Mouse (Mus musculus) testis, adult 2 months (tissue): Measurements from ENCODE around the gene Gm6588. TPM values are rescaled to one million over a fixed set of nuclear protein-coding genes. Genes with fewer than 3 reads are reported as not detected.

ENCODE experiments used
- H3K27ac ChIP-seq: fragments of 200-500 bp; 2 replicates; pipeline ENCODE4 v1.5.1; 2012; ENCODE audit warnings: low read depth, low read length; ENCODE audit not compliant: control insufficient read depth, insufficient read depth
- H3K27me3 ChIP-seq: fragments of 200-500 bp; 2 replicates; pipeline ENCODE4 v1.6.1; 2012; ENCODE audit warnings: mild to moderate bottlenecking, low read length, moderate library complexity; ENCODE audit not compliant: control insufficient read depth, insufficient read depth
- H3K36me3 ChIP-seq: fragments of 200-500 bp; 2 replicates; pipeline ENCODE4 v1.6.1; 2012; ENCODE audit warnings: mild to moderate bottlenecking, low read length; ENCODE audit not compliant: control insufficient read depth, insufficient read depth
- H3K4me1 ChIP-seq: fragments of 200-500 bp; 2 replicates; pipeline ENCODE4 v1.6.1; 2012; ENCODE audit warnings: low read length; ENCODE audit not compliant: control insufficient read depth, insufficient read depth
- H3K4me3 ChIP-seq: fragments of 200-500 bp; 2 replicates; pipeline ENCODE4 v1.5.1; 2012; ENCODE audit warnings: low read depth, mild to moderate bottlenecking, low read length, moderate library complexity, mixed read lengths; ENCODE audit not compliant: control insufficient read depth
- CTCF ChIP-seq: fragments of 200-500 bp; IDR thresholded peaks from 2 replicates; pipeline ENCODE4 v1.5.1; 2012; ENCODE audit warnings: low read depth, mild to moderate bottlenecking, inconsistent platforms, low read length, moderate library complexity; ENCODE audit not compliant: control insufficient read depth, insufficient read depth, insufficient replicate concordance
- POLR2A ChIP-seq: fragments of 200-500 bp; IDR thresholded peaks from 2 replicates; pipeline ENCODE4 v1.6.1; 2012; ENCODE audit warnings: low read depth, mild to moderate bottlenecking, inconsistent platforms, low read length, moderate library complexity; ENCODE audit not compliant: control insufficient read depth
- polyA plus RNA-seq: library from polyadenylated mRNA; depleted of rRNA; stranded (reverse); fragments of >200 nt; gene quantifications from 2 replicates; pipeline ENCODE4 v1.2.3, GENCODE M21; 2012

Gene Gm6588
- polyA plus RNA-seq, 1 experiment = 22.5 TPM

DNA sequence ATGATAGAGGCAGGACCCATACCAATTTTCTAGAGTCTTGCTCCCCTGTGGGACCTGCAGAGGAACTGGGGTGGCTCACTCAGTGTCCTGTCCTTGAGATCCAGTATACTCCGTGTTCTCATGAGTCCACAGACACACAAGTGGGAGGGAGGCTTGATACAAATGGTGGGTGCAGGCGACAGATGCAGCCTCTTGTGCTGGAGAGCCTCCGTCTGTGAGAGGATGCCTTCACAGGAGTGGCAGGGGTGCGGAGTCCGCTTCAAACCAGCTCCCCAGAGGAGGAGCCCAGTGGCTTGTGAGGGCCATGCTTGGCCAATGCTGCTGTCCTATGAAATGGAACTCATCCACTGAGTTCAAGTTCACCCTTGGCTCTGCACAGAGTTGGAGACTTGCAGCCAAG, 17.2 kb upstream of the Gm6588 start:
- TF ChIP-seq CTCF (no peak), POLR2A (no peak)
- no peak overlapping the region for H3K4me3 ChIP-seq
- no peak overlapping the region for H3K27ac ChIP-seq
- no peaks in the 10 kb centered on the region for H3K36me3 ChIP-seq
- H3K4me1 ChIP-seq = peaks cover 4% of the 10 kb centered on the region; the same call in 1 of the 2 replicates
- no peaks in the 10 kb centered on the region; the same call in 1 of the 2 replicates for H3K27me3 ChIP-seq

DNA sequence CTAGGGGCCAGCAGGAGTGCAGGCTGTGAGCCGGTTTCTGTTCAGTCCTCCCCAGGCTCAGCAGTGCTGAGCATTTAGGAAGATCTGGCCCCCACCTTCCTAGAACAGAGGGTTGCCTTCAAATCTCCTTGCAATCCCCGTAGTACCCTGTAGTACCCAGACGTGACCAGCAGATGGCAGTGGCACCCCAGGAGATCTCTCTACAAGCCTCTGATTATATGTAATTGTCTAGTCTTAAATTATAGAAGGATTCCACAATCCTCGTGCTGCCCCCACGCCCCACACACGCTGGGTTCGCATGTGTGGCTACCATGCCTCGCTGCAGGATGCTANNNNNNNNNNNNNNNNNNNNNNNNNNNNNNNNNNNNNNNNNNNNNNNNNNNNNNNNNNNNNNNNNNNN, 16.2 kb upstream of the Gm6588 start:
- Histone ChIP-seq H3K27ac (no peak overlapping the region), H3K36me3 (no peaks in the 10 kb centered on the region), H3K4me3 (no peak overlapping the region), H3K27me3 (no peaks in the 10 kb centered on the region; the same call in 1 of the 2 replicates), H3K4me1 (peaks cover 4% of the 10 kb centered on the region; the same call in 1 of the 2 replicates)
- TF ChIP-seq CTCF = peak; percentile 61; the same call in 1 of the 2 replicates
- TF ChIP-seq POLR2A = no peak

DNA sequence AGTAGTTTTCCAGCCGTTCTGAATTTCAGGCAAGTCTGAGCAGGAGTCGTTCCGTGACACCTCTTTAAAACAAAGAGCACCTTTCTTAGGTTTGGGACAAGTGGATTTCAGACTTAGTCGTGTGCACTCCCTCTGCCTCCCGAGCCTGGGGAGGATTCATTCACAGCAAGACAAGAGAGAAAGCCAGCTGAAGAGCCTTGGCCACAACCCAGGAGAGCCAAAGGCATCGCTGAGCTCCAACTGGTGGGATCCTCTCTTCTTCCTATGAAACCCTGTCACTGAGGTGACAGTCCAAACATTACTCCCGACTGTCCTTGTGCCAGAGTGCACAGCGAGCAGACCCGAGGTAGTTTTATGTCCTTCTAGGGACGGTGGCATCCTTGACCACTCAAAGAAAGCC, 10.7 kb upstream of the Gm6588 start:
- TF ChIP-seq POLR2A (no peak), CTCF (no peak)
- H3K27ac ChIP-seq = no peak overlapping the region
- H3K4me3 ChIP-seq = no peak overlapping the region
- H3K4me1 ChIP-seq = no peaks in the 10 kb centered on the region
- no peaks in the 10 kb centered on the region for H3K36me3 ChIP-seq
- H3K27me3 ChIP-seq = no peaks in the 10 kb centered on the region

DNA sequence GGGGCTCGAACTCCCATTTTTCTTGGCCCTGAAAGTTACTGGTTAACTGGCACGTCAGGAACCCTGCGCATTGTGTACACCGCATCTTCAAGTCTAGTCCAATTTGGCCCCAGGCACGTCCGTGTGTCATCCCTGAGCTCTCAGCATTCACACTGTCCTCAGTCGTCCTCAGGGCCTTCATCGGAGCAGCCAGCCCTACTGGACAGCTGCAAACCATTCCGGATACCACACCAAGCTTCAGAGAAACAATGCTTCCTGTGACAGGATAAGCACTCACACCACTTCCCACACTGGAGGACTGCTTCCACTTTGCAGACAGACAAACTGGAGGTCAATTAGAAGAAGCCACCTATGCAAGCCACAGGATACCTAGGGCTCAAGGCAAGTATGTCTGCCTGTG, 3.9 kb downstream of the Gm6588 start:
- Histone ChIP-seq H3K27ac (no peak overlapping the region), H3K36me3 (no peaks in the 10 kb centered on the region), H3K27me3 (no peaks in the 10 kb centered on the region), H3K4me3 (no peak overlapping the region), H3K4me1 (peaks cover 9% of the 10 kb centered on the region)
- no peak for TF ChIP-seq CTCF
- TF ChIP-seq POLR2A = no peak

DNA sequence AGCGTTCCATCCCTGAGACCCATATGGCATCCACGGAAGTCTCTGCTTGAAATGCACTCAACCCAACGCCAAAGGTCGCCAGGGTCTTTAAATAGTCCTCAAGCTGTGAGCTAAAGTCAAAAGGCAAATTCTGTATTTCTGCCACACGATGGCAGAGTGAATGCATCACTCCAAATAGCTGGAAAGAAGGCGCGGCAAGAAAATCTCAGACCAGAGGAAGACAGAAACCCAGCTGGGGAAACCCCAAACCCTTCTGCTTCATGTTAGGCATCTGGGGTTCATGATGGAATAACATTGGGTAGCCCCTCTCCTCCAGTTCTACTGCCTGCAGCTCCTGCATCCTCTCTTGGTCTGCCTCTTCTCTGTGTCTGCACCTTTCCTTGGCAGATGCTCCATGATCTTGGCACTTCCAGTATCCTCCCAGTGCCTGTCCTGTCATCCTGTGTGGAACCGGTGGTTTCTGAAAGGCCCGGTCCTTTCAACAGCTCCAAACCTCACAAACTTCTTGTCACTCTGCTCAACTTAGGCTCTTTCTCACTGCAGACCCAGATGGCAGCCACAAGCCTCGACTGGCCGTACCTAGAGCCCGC, 5.8 kb downstream of the Gm6588 start:
- no peak for TF ChIP-seq CTCF
- TF ChIP-seq POLR2A = no peak
- Histone ChIP-seq H3K4me3 (no peak overlapping the region), H3K27ac (no peak overlapping the region), H3K36me3 (no peaks in the 10 kb centered on the region), H3K27me3 (no peaks in the 10 kb centered on the region), H3K4me1 (peaks cover 4% of the 10 kb centered on the region; the same call in 1 of the 2 replicates)

DNA sequence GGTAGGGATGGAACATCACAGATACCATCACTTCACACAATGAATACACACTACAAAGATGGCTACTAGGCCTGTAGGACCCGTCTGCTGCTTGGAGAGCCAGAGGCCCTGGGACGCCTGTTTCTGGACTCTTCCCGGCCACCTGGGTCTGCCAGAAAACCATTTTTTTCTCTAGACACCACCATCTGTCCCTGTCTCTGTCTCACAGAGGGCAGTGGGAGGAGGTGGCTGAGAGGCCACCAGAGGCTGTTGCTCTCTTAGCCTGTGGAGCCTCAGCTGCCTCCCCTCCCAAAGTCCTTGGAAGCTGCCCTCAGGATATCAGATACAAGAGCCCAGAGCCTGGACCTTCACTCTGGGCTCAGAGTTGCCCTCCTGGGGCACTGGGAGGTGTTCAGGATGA, 10.7 kb downstream of the Gm6588 start:
- H3K36me3 ChIP-seq = no peaks in the 10 kb centered on the region
- H3K4me3 ChIP-seq = no peak overlapping the region
- TF ChIP-seq POLR2A = no peak
- no peak for TF ChIP-seq CTCF
- no peak overlapping the region for H3K27ac ChIP-seq
- no peaks in the 10 kb centered on the region for H3K4me1 ChIP-seq
- no peaks in the 10 kb centered on the region for H3K27me3 ChIP-seq

DNA sequence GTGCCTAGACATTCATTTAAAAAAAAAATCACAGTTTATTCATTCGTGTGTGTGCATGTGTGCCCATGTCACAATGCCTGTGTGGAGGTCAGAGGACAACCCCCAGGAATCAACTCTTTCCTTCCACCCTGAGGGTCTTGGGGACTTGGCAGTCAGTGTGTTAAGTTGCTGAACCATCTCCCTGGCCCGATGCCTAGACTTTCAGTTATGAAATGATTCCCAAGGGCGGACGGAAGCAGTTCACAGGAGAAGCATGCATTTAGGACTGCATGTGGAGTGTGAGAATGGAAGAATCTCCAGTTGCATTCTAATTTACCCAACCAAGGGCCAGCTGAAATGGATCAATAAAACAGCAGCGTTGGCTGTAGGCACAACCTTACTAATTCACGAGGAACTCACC, 17.1 kb downstream of the Gm6588 start:
- TF ChIP-seq CTCF (no peak), POLR2A (no peak)
- no peaks in the 10 kb centered on the region; the same call in 1 of the 2 replicates for H3K4me1 ChIP-seq
- no peak overlapping the region for H3K4me3 ChIP-seq
- H3K27ac ChIP-seq = no peak overlapping the region
- H3K27me3 ChIP-seq = no peaks in the 10 kb centered on the region
- no peaks in the 10 kb centered on the region for H3K36me3 ChIP-seq
